Mouse (Mus musculus): ENCODE measurements at regions not wholly inside any gene's neighbourhood (a gene's known extent, or its start where the extent isn't known, plus 50 kb on each side); places are given as distances from the start of the nearest gene placed in this dataset.
A peak's percentile ranks its signal among the peaks of the same experiment; 100 is the strongest.

GRCm38 (mm10) chr1:83761499-83761898, 353.5 kb upstream of the Sphkap start:
- H3K4me1 ChIP-seq (replicated peaks; ENCODE audit: low read depth, low read length) = no peaks in the 10 kb centered on the region
- no peaks in the 10 kb centered on the region for H3K27me3 ChIP-seq (ENCODE audit: insufficient read depth, low read length)
- no peaks in the 10 kb centered on the region for H3K9me3 ChIP-seq (ENCODE audit: low read length)
- no peaks in the 10 kb centered on the region for H3K36me3 ChIP-seq (ENCODE audit: insufficient read depth, low read length)
- H3K4me3 ChIP-seq (replicated peaks; ENCODE audit: low read length) = no peak overlapping the region
- TF ChIP-seq NANOG (IDR thresholded peaks at IDR 0.05; ENCODE audit: borderline replicate concordance, low read length) (no peak), POU5F1 (IDR thresholded peaks at IDR 0.05; ENCODE audit: borderline replicate concordance, low read length) (no peak), CTCF (conservative IDR thresholded peaks at IDR 0.05; ENCODE audit: low read length) (no peak)

GRCm38 (mm10) chr1:83756866-83757265, 348.9 kb upstream of the Sphkap start:
- no peaks in the 10 kb centered on the region for H3K4me1 ChIP-seq (replicated peaks; ENCODE audit: low read depth, low read length)
- no peaks in the 10 kb centered on the region for H3K9me3 ChIP-seq (ENCODE audit: low read length)
- TF ChIP-seq NANOG (IDR thresholded peaks at IDR 0.05; ENCODE audit: borderline replicate concordance, low read length) = no peak
- no peak for TF ChIP-seq POU5F1 (IDR thresholded peaks at IDR 0.05; ENCODE audit: borderline replicate concordance, low read length)
- no peak for TF ChIP-seq CTCF (conservative IDR thresholded peaks at IDR 0.05; ENCODE audit: low read length)

GRCm38 (mm10) chr1:83755336-83755735, 347.3 kb upstream of the Sphkap start:
- Histone ChIP-seq H3K27me3 (ENCODE audit: insufficient read depth, low read length) (no peaks in the 10 kb centered on the region), H3K9me3 (ENCODE audit: low read length) (no peaks in the 10 kb centered on the region), H3K4me1 (replicated peaks; ENCODE audit: low read depth, low read length) (no peaks in the 10 kb centered on the region), H3K4me3 (replicated peaks; ENCODE audit: low read length) (no peak overlapping the region), H3K36me3 (ENCODE audit: insufficient read depth, low read length) (no peaks in the 10 kb centered on the region)
- TF ChIP-seq CTCF (conservative IDR thresholded peaks at IDR 0.05; ENCODE audit: low read length) (no peak), POU5F1 (IDR thresholded peaks at IDR 0.05; ENCODE audit: borderline replicate concordance, low read length) (no peak), NANOG (IDR thresholded peaks at IDR 0.05; ENCODE audit: borderline replicate concordance, low read length) (no peak)

More at GRCm38 (mm10) chr1:83756866-83757265, 348.9 kb upstream of the Sphkap start:
- Histone ChIP-seq H3K4me3 (replicated peaks; ENCODE audit: low read length) (no peak overlapping the region), H3K27me3 (ENCODE audit: insufficient read depth, low read length) (no peaks in the 10 kb centered on the region), H3K36me3 (ENCODE audit: insufficient read depth, low read length) (no peaks in the 10 kb centered on the region)

- no peak for TF ChIP-seq NANOG (IDR thresholded peaks at IDR 0.05; ENCODE audit: borderline replicate concordance, low read length)
- TF ChIP-seq POU5F1 (IDR thresholded peaks at IDR 0.05; ENCODE audit: borderline replicate concordance, low read length) = no peak
- no peak for TF ChIP-seq CTCF (conservative IDR thresholded peaks at IDR 0.05; ENCODE audit: low read length)
- H3K4me1 ChIP-seq (replicated peaks; ENCODE audit: low read depth, low read length) = no peaks in the 10 kb centered on the region
- no peaks in the 10 kb centered on the region for H3K27me3 ChIP-seq (ENCODE audit: insufficient read depth, low read length)
- H3K4me3 ChIP-seq (replicated peaks; ENCODE audit: low read length) = no peak overlapping the region
- H3K36me3 ChIP-seq (ENCODE audit: insufficient read depth, low read length) = no peaks in the 10 kb centered on the region
- H3K9me3 ChIP-seq (ENCODE audit: low read length) = no peaks in the 10 kb centered on the region
These were observed 345.0 kb upstream of the Sphkap start for GRCm38 (mm10) chr1:83752976-83753375.

- H3K4me1 ChIP-seq (replicated peaks; ENCODE audit: low read depth, low read length) = no peaks in the 10 kb centered on the region
- no peaks in the 10 kb centered on the region for H3K9me3 ChIP-seq (ENCODE audit: low read length)
- H3K4me3 ChIP-seq (replicated peaks; ENCODE audit: low read length) = no peak overlapping the region
- H3K27me3 ChIP-seq (ENCODE audit: insufficient read depth, low read length) = no peaks in the 10 kb centered on the region
- H3K36me3 ChIP-seq (ENCODE audit: insufficient read depth, low read length) = no peaks in the 10 kb centered on the region
- TF ChIP-seq NANOG (IDR thresholded peaks at IDR 0.05; ENCODE audit: borderline replicate concordance, low read length) = no peak
- no peak for TF ChIP-seq CTCF (conservative IDR thresholded peaks at IDR 0.05; ENCODE audit: low read length)
- TF ChIP-seq POU5F1 (IDR thresholded peaks at IDR 0.05; ENCODE audit: borderline replicate concordance, low read length) = no peak
These were observed 341.0 kb upstream of the Sphkap start for GRCm38 (mm10) chr1:83748974-83749373.

GRCm38 (mm10) chr1:83748061-83748460, 340.1 kb upstream of the Sphkap start:
- Histone ChIP-seq H3K9me3 (ENCODE audit: low read length) (no peaks in the 10 kb centered on the region), H3K36me3 (ENCODE audit: insufficient read depth, low read length) (no peaks in the 10 kb centered on the region), H3K27me3 (ENCODE audit: insufficient read depth, low read length) (no peaks in the 10 kb centered on the region), H3K4me1 (replicated peaks; ENCODE audit: low read depth, low read length) (no peaks in the 10 kb centered on the region), H3K4me3 (replicated peaks; ENCODE audit: low read length) (no peak overlapping the region)
- TF ChIP-seq POU5F1 (IDR thresholded peaks at IDR 0.05; ENCODE audit: borderline replicate concordance, low read length) (no peak), NANOG (IDR thresholded peaks at IDR 0.05; ENCODE audit: borderline replicate concordance, low read length) (no peak), CTCF (conservative IDR thresholded peaks at IDR 0.05; ENCODE audit: low read length) (no peak)

GRCm38 (mm10) chr1:83747412-83747811, 339.4 kb upstream of the Sphkap start:
- H3K4me3 ChIP-seq (replicated peaks; ENCODE audit: low read length) = no peak overlapping the region
- H3K27me3 ChIP-seq (ENCODE audit: insufficient read depth, low read length) = no peaks in the 10 kb centered on the region
- TF ChIP-seq CTCF (conservative IDR thresholded peaks at IDR 0.05; ENCODE audit: low read length) (no peak), POU5F1 (IDR thresholded peaks at IDR 0.05; ENCODE audit: borderline replicate concordance, low read length) (no peak), NANOG (IDR thresholded peaks at IDR 0.05; ENCODE audit: borderline replicate concordance, low read length) (no peak)
- H3K4me1 ChIP-seq (replicated peaks; ENCODE audit: low read depth, low read length) = no peaks in the 10 kb centered on the region
- H3K36me3 ChIP-seq (ENCODE audit: insufficient read depth, low read length) = no peaks in the 10 kb centered on the region
- no peaks in the 10 kb centered on the region for H3K9me3 ChIP-seq (ENCODE audit: low read length)

GRCm38 (mm10) chr1:83746036-83746435, 338.0 kb upstream of the Sphkap start:
- H3K4me3 ChIP-seq (replicated peaks; ENCODE audit: low read length) = no peak overlapping the region
- H3K36me3 ChIP-seq (ENCODE audit: insufficient read depth, low read length) = no peaks in the 10 kb centered on the region
- TF ChIP-seq NANOG (IDR thresholded peaks at IDR 0.05; ENCODE audit: borderline replicate concordance, low read length) (no peak), CTCF (conservative IDR thresholded peaks at IDR 0.05; ENCODE audit: low read length) (peak; percentile 35), POU5F1 (IDR thresholded peaks at IDR 0.05; ENCODE audit: borderline replicate concordance, low read length) (no peak)
- no peaks in the 10 kb centered on the region for H3K4me1 ChIP-seq (replicated peaks; ENCODE audit: low read depth, low read length)
- no peaks in the 10 kb centered on the region for H3K9me3 ChIP-seq (ENCODE audit: low read length)
- no peaks in the 10 kb centered on the region for H3K27me3 ChIP-seq (ENCODE audit: insufficient read depth, low read length)

GRCm38 (mm10) chr1:83736428-83737117, 328.6 kb upstream of the Sphkap start:
- no peaks in the 10 kb centered on the region for H3K4me1 ChIP-seq (replicated peaks; ENCODE audit: low read depth, low read length)
- no peak overlapping the region for H3K4me3 ChIP-seq (replicated peaks; ENCODE audit: low read length)
- TF ChIP-seq NANOG (IDR thresholded peaks at IDR 0.05; ENCODE audit: borderline replicate concordance, low read length) = no peak
- TF ChIP-seq CTCF (conservative IDR thresholded peaks at IDR 0.05; ENCODE audit: low read length) = no peak
- no peak for TF ChIP-seq POU5F1 (IDR thresholded peaks at IDR 0.05; ENCODE audit: borderline replicate concordance, low read length)
- H3K9me3 ChIP-seq (ENCODE audit: low read length) = no peaks in the 10 kb centered on the region
- H3K36me3 ChIP-seq (ENCODE audit: insufficient read depth, low read length) = no peaks in the 10 kb centered on the region
- H3K27me3 ChIP-seq (ENCODE audit: insufficient read depth, low read length) = no peaks in the 10 kb centered on the region

All from E14TG2a.4 (cell line).